Comparison of ENCODE assay signal across 8 mouse cellular contexts in the genomic region with DNA sequence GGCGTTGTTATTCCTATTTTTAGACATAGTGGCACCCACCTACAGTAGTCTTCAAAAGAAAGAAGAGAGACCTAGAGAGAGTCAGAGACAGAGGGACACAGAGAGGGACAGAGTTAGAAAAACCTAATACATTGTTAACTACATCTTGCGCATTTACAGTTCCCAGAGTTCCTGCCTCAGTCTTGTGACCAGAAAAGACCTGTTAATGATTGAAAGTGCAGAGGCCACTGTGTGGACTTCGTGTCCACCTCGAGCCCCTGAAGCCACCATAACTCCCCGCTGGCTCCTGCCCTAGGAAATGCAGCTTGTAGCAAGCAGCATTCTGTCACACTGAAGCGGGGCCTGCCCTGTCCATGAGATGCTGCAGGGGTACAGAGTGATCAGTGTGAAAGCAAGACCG. TPM values are rescaled to one million over a fixed set of nuclear protein-coding genes. Genes with fewer than 3 reads are reported as not detected.
A peak's percentile ranks its signal among the peaks of the same experiment; 100 is the strongest.
DNase-seq lines count a peak whose midpoint lies in the region; ATAC-seq and TF ChIP-seq lines count a peak whose summit lies in the region.

No protein-coding gene starts in this region.

- no peak for TF ChIP-seq CTCF in bone marrow, adult 2 months (IDR thresholded peaks at IDR 0.05; ENCODE audit: control insufficient read depth, insufficient read depth, low read length)

- H3K9me3 ChIP-seq in heart, embryonic 14.5 days (ENCODE audit: control insufficient read depth, low read length) = no peaks in the 10 kb centered on the region
- no peaks in the 10 kb centered on the region for H3K9me3 ChIP-seq in hindbrain, embryonic 15.5 days
- no peaks in the 10 kb centered on the region for H3K9me3 ChIP-seq in liver, embryonic 11.5 days (ENCODE audit: control insufficient read depth, low read length)

- H3K36me3 ChIP-seq in heart, embryonic 14.5 days (ENCODE audit: control insufficient read depth, insufficient read depth, low read length) = peaks cover 21% of the 10 kb centered on the region
- H3K36me3 ChIP-seq in hindbrain, embryonic 15.5 days = peaks cover 10% of the 10 kb centered on the region; the same call in 1 of the 2 replicates
- peaks cover under 1% of the 10 kb centered on the region; the same call in 1 of the 2 replicates for H3K36me3 ChIP-seq in liver, embryonic 11.5 days (ENCODE audit: control insufficient read depth, insufficient read depth, low read length)

- H3K4me3 ChIP-seq in heart, embryonic 14.5 days (ENCODE audit: control insufficient read depth in 1 of 2, insufficient read depth in 1 of 2, low read depth in 1 of 2, low read length in 2 of 2) = peak overlapping the region; percentile 79 to 97
- H3K4me3 ChIP-seq in bone marrow, adult 2 months (replicated peaks; ENCODE audit: control insufficient read depth, low read depth, low read length) = peak overlapping the region; percentile 98
- peak overlapping the region; percentile 62 for H3K4me3 ChIP-seq in hindbrain, embryonic 15.5 days
- peak overlapping the region; percentile 90 for H3K4me3 ChIP-seq in liver, embryonic 11.5 days (ENCODE audit: low read depth, low read length)

- no peak for TF ChIP-seq POLR2A in bone marrow, adult 2 months (IDR thresholded peaks at IDR 0.05; ENCODE audit: borderline replicate concordance, control insufficient read depth, low read depth, low read length)

- peak overlapping the region; percentile 85 for H3K4me2 ChIP-seq in heart, embryonic 14.5 days (ENCODE audit: low read length)
- H3K4me2 ChIP-seq in hindbrain, embryonic 15.5 days = peak overlapping the region; percentile 81
- peak overlapping the region; percentile 65 for H3K4me2 ChIP-seq in liver, embryonic 11.5 days

- no peaks in the 10 kb centered on the region for H3K27me3 ChIP-seq in heart, embryonic 14.5 days (ENCODE audit: control insufficient read depth, insufficient read depth, low read length)
- no peaks in the 10 kb centered on the region for H3K27me3 ChIP-seq in hindbrain, embryonic 15.5 days
- H3K27me3 ChIP-seq in liver, embryonic 11.5 days (replicated peaks; ENCODE audit: control insufficient read depth, insufficient read depth, low read length) = no peaks in the 10 kb centered on the region

- DNase-seq in heart, adult 8-10 months (ENCODE audit: low spot score) = no peak
- DNase-seq in liver, embryonic 11.5 days (ENCODE audit: low spot score) = peak; percentile 44
- no peak for DNase-seq in ovary, postnatal 14 days (ENCODE audit: low spot score)
- DNase-seq in right cerebral cortex, postnatal 4 days = no peak
- DNase-seq in layer of hippocampus, postnatal 10 days (ENCODE audit: low spot score in 2 of 2) = no peak

- WGBS in heart, embryonic 14.5 days = 37% methylated on average over 7 of the region's 7 CpGs
- 58% methylated on average over 7 of the region's 7 CpGs for WGBS in bone marrow, adult 2 months
- 34% methylated on average over 7 of the region's 7 CpGs for WGBS in hindbrain, embryonic 15.5 days
- WGBS in liver, embryonic 11.5 days = 32% methylated on average over 7 of the region's 7 CpGs

- ATAC-seq in heart, embryonic 14.5 days (ENCODE audit: insufficient number of reproducible peaks, insufficient read depth, low FRiP score, low read depth) = no peak
- ATAC-seq in hindbrain, embryonic 15.5 days (ENCODE audit: low FRiP score, low read depth) = 0 out of 2 replicates have a peak, but pooled peaks have one; percentile 0
- ATAC-seq in liver, embryonic 11.5 days (replicated peaks; ENCODE audit: low FRiP score) = peak; percentile 10

- peak overlapping the region; percentile 93 for H3K9ac ChIP-seq in heart, embryonic 14.5 days (ENCODE audit: low read length)
- peak overlapping the region; percentile 68 for H3K9ac ChIP-seq in hindbrain, embryonic 15.5 days
- peak overlapping the region; percentile 90 for H3K9ac ChIP-seq in liver, embryonic 11.5 days (ENCODE audit: low read depth, low read length)

- peaks cover 6 to 11% of the 10 kb centered on the region in 2 experiments for H3K4me1 ChIP-seq in heart, embryonic 14.5 days (ENCODE audit: control insufficient read depth in 2 of 2, insufficient read depth in 2 of 2, low read length in 2 of 2)
- peaks cover 1% of the 10 kb centered on the region for H3K4me1 ChIP-seq in bone marrow, adult 2 months (ENCODE audit: control insufficient read depth, insufficient read depth, low read length)
- H3K4me1 ChIP-seq in hindbrain, embryonic 15.5 days (replicated peaks) = peaks cover 10% of the 10 kb centered on the region
- H3K4me1 ChIP-seq in liver, embryonic 11.5 days (replicated peaks; ENCODE audit: control insufficient read depth, insufficient read depth, low read length) = peaks cover 6% of the 10 kb centered on the region

- H3K27ac ChIP-seq in heart, embryonic 14.5 days (replicated peaks in 1 of 2; ENCODE audit: control insufficient read depth in 1 of 2, insufficient read depth in 1 of 2, low read depth in 2 of 2, low read length in 2 of 2) = peak overlapping the region; percentile 95 to 98
- H3K27ac ChIP-seq in bone marrow, adult 2 months (ENCODE audit: control insufficient read depth, insufficient read depth, low read depth, low read length, poor library complexity) = no peak overlapping the region; the same call in 1 of the 2 replicates
- peak overlapping the region; percentile 95 for H3K27ac ChIP-seq in hindbrain, embryonic 15.5 days (replicated peaks)
- H3K27ac ChIP-seq in liver, embryonic 11.5 days (ENCODE audit: low read depth, low read length) = peak overlapping the region; percentile 85

RNA-seq across cellular contexts. Expression of gene Tyw3, which starts 0.7 kb away (rescaled TPM):
- polyA plus RNA-seq in heart, embryonic 14.5 days (2014; fragmentation: Nextera tagmentation; extraction: Ambion mirVana) = 11.9 and 12.6 TPM in 2 replicates
- 1 to 10 TPM; 3.3 to 5.0 (median 4.0) TPM for total RNA-seq in heart, adult 8-10 months (2022)
- polyA plus RNA-seq in bone marrow, adult 2 months (2011; ENCODE audit: insufficient read depth, insufficient read length, low replicate concordance, missing spikeins) = 1.1 and 1.4 TPM in 2 replicates
- 11.5 and 11.9 TPM in 2 replicates for polyA plus RNA-seq in hindbrain, embryonic 15.5 days (2015; fragmentation: Nextera tagmentation; extraction: Ambion mirVana)
- 8.2 and 10.7 TPM in 2 replicates for polyA plus RNA-seq in liver, embryonic 11.5 days (2014; fragmentation: Nextera tagmentation; extraction: Ambion mirVana)
- 10 to 100 TPM; 10.1 to 10.7 TPM for total RNA-seq in layer of hippocampus, postnatal 10 days (2021)

RNA-seq across cellular contexts. Expression of gene Cryz, which starts 1.1 kb away (rescaled TPM):
- polyA plus RNA-seq in heart, embryonic 14.5 days (2014; fragmentation: Nextera tagmentation; extraction: Ambion mirVana) = 12.8 and 14.4 TPM in 2 replicates
- 10 to 100 TPM; 14.7 to 20.0 (median 16.6) TPM for total RNA-seq in heart, adult 8-10 months (2022)
- 2.0 and 4.5 TPM in 2 replicates for polyA plus RNA-seq in bone marrow, adult 2 months (2011; ENCODE audit: insufficient read depth, insufficient read length, low replicate concordance, missing spikeins)
- polyA plus RNA-seq in hindbrain, embryonic 15.5 days (2015; fragmentation: Nextera tagmentation; extraction: Ambion mirVana) = 9.3 and 12.0 TPM in 2 replicates
- polyA plus RNA-seq in liver, embryonic 11.5 days (2014; fragmentation: Nextera tagmentation; extraction: Ambion mirVana) = 22.0 and 24.7 TPM in 2 replicates
- total RNA-seq in layer of hippocampus, postnatal 10 days (2021) = 10 to 100 TPM; 18.1 to 20.2 TPM
